In the genomic region with DNA sequence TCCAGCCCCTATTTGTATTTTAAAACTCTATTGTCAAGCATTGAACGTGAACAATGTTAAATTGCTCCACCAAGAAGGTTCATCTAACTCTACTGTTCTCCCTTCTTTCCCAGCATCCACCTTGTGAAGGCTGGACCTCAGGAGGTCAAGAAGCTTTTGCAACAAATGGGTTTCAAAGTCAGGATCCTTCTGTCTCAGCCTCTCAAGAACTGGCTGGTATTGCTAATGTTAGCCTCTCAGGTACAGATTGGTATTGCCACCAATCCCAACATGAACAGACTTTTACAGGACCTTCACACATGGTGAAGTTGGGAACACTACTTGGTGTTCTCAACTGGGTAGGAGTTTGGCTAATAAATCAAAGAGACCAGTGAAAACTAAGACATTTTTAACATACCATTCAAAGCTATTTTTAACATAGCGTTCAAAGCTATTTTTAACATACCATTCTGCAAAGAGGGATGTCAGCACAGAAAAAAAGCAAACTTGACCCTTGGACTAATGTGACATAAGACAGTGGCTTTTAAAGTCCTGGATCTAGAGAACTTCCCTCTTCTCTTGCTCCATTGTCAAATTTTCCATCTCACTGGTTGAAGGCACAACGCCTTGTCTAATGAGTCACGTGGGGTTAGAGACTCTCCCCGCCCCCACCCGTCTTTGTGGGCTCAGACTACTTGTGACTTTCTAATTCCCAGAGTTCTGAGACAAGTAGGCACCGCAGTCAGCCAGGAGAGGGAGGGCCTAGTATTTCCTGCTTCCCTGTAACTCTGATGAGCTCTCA, we compare ENCODE assay signal across 12 mouse cellular contexts. TPM values are rescaled to one million over a fixed set of nuclear protein-coding genes. Genes with fewer than 3 reads are reported as not detected.
DNase-seq lines count a peak whose midpoint lies in the region; ATAC-seq and TF ChIP-seq lines count a peak whose summit lies in the region.
"Had no signal": no experiment of that assay in that cellular context is flagged by ENCODE, and none has a peak within 500 bp of the region (broad histone marks: within the 10 kb centered on the region; RNA-seq: fewer than 3 reads in every experiment).

No protein-coding gene starts in this region.

- peak overlapping the region; percentile 72 for H3K27ac ChIP-seq in midbrain, embryonic 10.5 days (replicated peaks)
- H3K27ac ChIP-seq in midbrain, embryonic 16.5 days (ENCODE audit: low read length) = no peak overlapping the region
- H3K27ac ChIP-seq in lung, embryonic 16.5 days (ENCODE audit: low read length) = 0 out of 2 replicates have a peak overlapping the region, but pooled peaks have one; percentile 45
- no peak overlapping the region for H3K27ac ChIP-seq in stomach, postnatal 0 days (replicated peaks)

- H3K4me2 ChIP-seq in midbrain, embryonic 16.5 days (ENCODE audit: low read length) = no peak overlapping the region
- H3K4me2 ChIP-seq in lung, embryonic 16.5 days (ENCODE audit: low read depth, low read length) = no peak overlapping the region
- H3K4me2 ChIP-seq in stomach, postnatal 0 days (replicated peaks; ENCODE audit: low read depth) = no peak overlapping the region
- H3K4me2 ChIP-seq: liver, embryonic 11.5 days had no signal

- DNase-seq in gastrocnemius, postnatal 25 days = peak; percentile 16
- no peak for DNase-seq in gastrocnemius, postnatal 36 days
- peak; percentile 29 for DNase-seq in midbrain, embryonic 10.5 days (ENCODE audit: low spot score)
- no peak for DNase-seq in stomach, postnatal 0 days (ENCODE audit: low spot score)
- DNase-seq in urinary bladder, postnatal 10 days (ENCODE audit: low spot score) = no peak
- no peak for DNase-seq in urinary bladder, adult 18-20 months (ENCODE audit: low spot score in 2 of 2)
- DNase-seq: cerebellum, postnatal 10 days had no signal

- peaks cover 16% of the 10 kb centered on the region; the same call in 1 of the 2 replicates for H3K27me3 ChIP-seq in midbrain, embryonic 10.5 days (ENCODE audit: low read depth, poor library complexity, severe bottlenecking)
- H3K27me3 ChIP-seq in midbrain, embryonic 16.5 days (ENCODE audit: control insufficient read depth, insufficient read depth, low read depth, low read length) = no peaks in the 10 kb centered on the region
- no peaks in the 10 kb centered on the region for H3K27me3 ChIP-seq in lung, embryonic 16.5 days (ENCODE audit: control insufficient read depth, insufficient read depth, low read depth, low read length)
- no peaks in the 10 kb centered on the region for H3K27me3 ChIP-seq in stomach, postnatal 0 days (ENCODE audit: control insufficient read depth, insufficient read depth, low read length)

- H3K4me3 ChIP-seq in midbrain, embryonic 10.5 days = no peak overlapping the region
- no peak overlapping the region for H3K4me3 ChIP-seq in midbrain, embryonic 16.5 days (ENCODE audit: low read depth, low read length)
- no peak overlapping the region for H3K4me3 ChIP-seq in lung, embryonic 16.5 days (ENCODE audit: low read length)
- no peak overlapping the region for H3K4me3 ChIP-seq in stomach, postnatal 0 days (ENCODE audit: low read depth, low read length)

- no peak overlapping the region for H3K9ac ChIP-seq in midbrain, embryonic 16.5 days (ENCODE audit: low read depth, low read length)
- no peak overlapping the region for H3K9ac ChIP-seq in lung, embryonic 16.5 days (ENCODE audit: low read length)
- no peak overlapping the region for H3K9ac ChIP-seq in stomach, postnatal 0 days (ENCODE audit: low read length)

- TF ChIP-seq CTCF in stomach, postnatal 0 days (IDR thresholded peaks at IDR 0.05; ENCODE audit: low read depth) = no peak

- peaks cover 64% of the 10 kb centered on the region for H3K4me1 ChIP-seq in midbrain, embryonic 10.5 days
- no peaks in the 10 kb centered on the region; the same call in 1 of the 2 replicates for H3K4me1 ChIP-seq in midbrain, embryonic 16.5 days (ENCODE audit: control insufficient read depth, insufficient read depth, low read length)
- peaks cover 9% of the 10 kb centered on the region for H3K4me1 ChIP-seq in lung, embryonic 16.5 days (replicated peaks; ENCODE audit: control insufficient read depth, insufficient read depth, low read length)
- H3K4me1 ChIP-seq in stomach, postnatal 0 days (replicated peaks; ENCODE audit: control insufficient read depth, insufficient read depth) = no peaks in the 10 kb centered on the region

- WGBS in midbrain, embryonic 10.5 days = 37% methylated on average over 7 of the region's 7 CpGs
- WGBS in midbrain, embryonic 16.5 days = 38% methylated on average over 7 of the region's 7 CpGs
- WGBS in lung, embryonic 16.5 days = 38% methylated on average over 7 of the region's 7 CpGs
- 50% methylated on average over 7 of the region's 7 CpGs for WGBS in stomach, postnatal 0 days

- H3K36me3 ChIP-seq in midbrain, embryonic 10.5 days = peaks cover 7% of the 10 kb centered on the region
- H3K36me3 ChIP-seq in midbrain, embryonic 16.5 days (ENCODE audit: control insufficient read depth, insufficient read depth, low read length) = no peaks in the 10 kb centered on the region
- H3K36me3 ChIP-seq in lung, embryonic 16.5 days (ENCODE audit: control insufficient read depth, insufficient read depth, low read length) = no peaks in the 10 kb centered on the region
- H3K36me3 ChIP-seq in stomach, postnatal 0 days (ENCODE audit: control insufficient read depth, insufficient read depth, low read length) = no peaks in the 10 kb centered on the region

- H3K9me3 ChIP-seq in midbrain, embryonic 10.5 days (replicated peaks) = peaks cover 7% of the 10 kb centered on the region; the same call in 1 of the 2 replicates
- no peaks in the 10 kb centered on the region for H3K9me3 ChIP-seq in midbrain, embryonic 16.5 days (replicated peaks; ENCODE audit: control insufficient read depth, low read length, poor library complexity, severe bottlenecking)
- H3K9me3 ChIP-seq in lung, embryonic 16.5 days (ENCODE audit: control insufficient read depth, low read length) = no peaks in the 10 kb centered on the region
- no peaks in the 10 kb centered on the region for H3K9me3 ChIP-seq in stomach, postnatal 0 days (ENCODE audit: control insufficient read depth, low read length)

- ATAC-seq in midbrain, embryonic 16.5 days = no peak
- ATAC-seq in lung, embryonic 16.5 days (ENCODE audit: low read depth) = peak; percentile 78
- ATAC-seq in stomach, postnatal 0 days (ENCODE audit: low FRiP score, low TSS enrichment) = peak; percentile 35; the same call in 1 of the 2 replicates

- TF ChIP-seq EP300 in stomach, postnatal 0 days (optimal IDR thresholded peaks at IDR 0.05) = no peak

- intact Hi-C loops in gastrocnemius, postnatal 36 days (cut with DNase I) = no loop called here

RNA-seq across cellular contexts. Expression of a gene that starts 19.6 kb away (rescaled TPM):
- under 1 TPM; 0.56 to 0.72 TPM for total RNA-seq in gastrocnemius, postnatal 25 days (2021)
- under 1 TPM; 0.39 to 0.56 TPM for total RNA-seq in gastrocnemius, postnatal 36 days (2021)
- polyA plus RNA-seq in midbrain, embryonic 10.5 days (2016; fragmentation: Nextera tagmentation; extraction: Ambion mirVana) = 22.1 and 33.5 TPM in 2 replicates
- 2.0 and 2.3 TPM in 2 replicates for polyA plus RNA-seq in midbrain, embryonic 16.5 days (2015; fragmentation: Nextera tagmentation; extraction: Ambion mirVana)
- polyA plus RNA-seq in lung, embryonic 16.5 days (2015; fragmentation: Nextera tagmentation; extraction: Ambion mirVana) = 0.25 and 0.35 TPM in 2 replicates
- polyA plus RNA-seq in stomach, postnatal 0 days (2015; fragmentation: Nextera tagmentation; extraction: Ambion mirVana) = 0.07 and 0.10 TPM in 2 replicates
- total RNA-seq: adrenal gland, adult 18-20 months; layer of hippocampus, postnatal 14 days had no signal
- polyA plus RNA-seq: liver, embryonic 11.5 days had no signal

RNA-seq across cellular contexts. Expression of a gene that starts 26.8 kb away (rescaled TPM):
- total RNA-seq in gastrocnemius, postnatal 25 days (2021) = 10 to 100 TPM; 35.2 to 49.8 TPM
- 10 to 100 TPM; 44.3 to 47.5 TPM for total RNA-seq in gastrocnemius, postnatal 36 days (2021)
- 9.7 and 9.8 TPM in 2 replicates for polyA plus RNA-seq in midbrain, embryonic 10.5 days (2016; fragmentation: Nextera tagmentation; extraction: Ambion mirVana)
- 7.7 and 8.3 TPM in 2 replicates for polyA plus RNA-seq in midbrain, embryonic 16.5 days (2015; fragmentation: Nextera tagmentation; extraction: Ambion mirVana)
- 17.0 and 17.1 TPM in 2 replicates for polyA plus RNA-seq in lung, embryonic 16.5 days (2015; fragmentation: Nextera tagmentation; extraction: Ambion mirVana)
- 10.5 and 10.8 TPM in 2 replicates for polyA plus RNA-seq in stomach, postnatal 0 days (2015; fragmentation: Nextera tagmentation; extraction: Ambion mirVana)

Comparison
In these comparisons a context has a peak if more than half of its experiments do, and no peak if none do; other contexts are left out.
1. DNase-seq: peak in gastrocnemius, postnatal 25 days (single experiment) and midbrain, embryonic 10.5 days (single experiment); none in gastrocnemius, postnatal 36 days (0 of 2), stomach, postnatal 0 days (single experiment), urinary bladder, postnatal 10 days (single experiment) and urinary bladder, adult 18-20 months (0 of 2).
2. H3K27ac ChIP-seq: peak in midbrain, embryonic 10.5 days (single experiment) and lung, embryonic 16.5 days (single experiment); none in midbrain, embryonic 16.5 days (single experiment) and stomach, postnatal 0 days (single experiment).